Comparison of ENCODE assay signal across 7 mouse cellular contexts in the genomic region with DNA sequence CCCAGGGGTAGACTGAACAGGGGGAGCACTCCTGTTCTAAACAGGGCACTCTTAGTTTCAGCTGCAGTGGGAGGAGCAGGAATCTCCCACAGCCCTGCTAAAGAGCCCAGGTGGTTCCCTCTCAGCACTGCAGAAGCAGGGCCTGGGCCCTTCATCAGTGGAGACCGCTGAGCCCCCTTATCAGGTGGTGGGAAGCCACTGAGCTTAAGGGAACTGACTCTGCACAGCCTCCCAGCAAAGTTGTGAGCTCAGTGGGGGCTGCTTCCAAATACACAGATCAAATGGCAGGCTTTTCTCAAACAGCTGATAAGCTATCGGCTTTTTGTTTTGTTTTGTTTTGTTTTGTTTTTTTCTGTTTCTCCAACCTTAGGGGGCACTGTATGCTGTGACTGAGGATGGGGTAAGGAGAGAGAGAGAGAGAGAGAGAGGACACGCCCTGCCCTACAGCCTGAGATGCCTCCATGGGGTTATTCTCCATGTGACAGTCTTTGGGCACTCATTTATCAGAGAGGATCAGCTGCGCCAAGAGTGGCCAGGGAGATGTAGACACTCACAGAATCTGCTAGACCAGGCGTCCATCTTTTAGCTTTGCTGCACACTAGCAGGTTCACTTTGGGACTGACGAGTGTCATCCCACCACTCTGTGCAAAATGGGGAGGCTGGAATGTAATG.
DNase-seq lines count a peak whose midpoint lies in the region; ATAC-seq and TF ChIP-seq lines count a peak whose summit lies in the region.

No protein-coding gene starts in this region.

- peak overlapping the region; percentile 19 for H3K27ac ChIP-seq in liver, embryonic 14.5 days

- H3K4me2 ChIP-seq in liver, embryonic 14.5 days (ENCODE audit: low read depth), result peak overlapping the region; percentile 93

- H3K9ac ChIP-seq in liver, embryonic 14.5 days (replicated peaks), result 0 out of 2 replicates have a peak overlapping the region, but pooled peaks have one; percentile 10

- no peaks in the 10 kb centered on the region for H3K9me3 ChIP-seq in liver, embryonic 14.5 days (ENCODE audit: control insufficient read depth, low read length)

- DNase-seq in spleen, adult 12 weeks (ENCODE audit: low spot score), result peak; percentile 9
- DNase-seq in spleen, postnatal 14 days (ENCODE audit: low spot score in 2 of 2), result no peak
- DNase-seq in liver, embryonic 14.5 days (ENCODE audit: low read depth in 3 of 3, low spot score in 3 of 3), result peak in 1 of 3 experiments; percentile 18
- DNase-seq in thymus, postnatal 36 days, result peak; percentile 18 to 40
- DNase-seq in adipocyte (ENCODE audit: low spot score), result no peak
- DNase-seq in gastrocnemius, postnatal 4 days (ENCODE audit: low spot score in 2 of 2), result no peak

- ATAC-seq in erythroid progenitor cell, adult 5-6 weeks (replicated peaks; ENCODE audit: low FRiP score, poor library complexity, severe bottlenecking), result peak; percentile 36; the same call in 1 of the 2 replicates
- peak; percentile 52 for ATAC-seq in liver, embryonic 14.5 days (ENCODE audit: insufficient read depth)

- TF ChIP-seq EP300 in liver, embryonic 14.5 days (IDR thresholded peaks at IDR 0.05; ENCODE audit: low read depth), result no peak

- no peak for TF ChIP-seq CTCF in liver, embryonic 14.5 days (IDR thresholded peaks at IDR 0.05; ENCODE audit: low read depth)

- peaks cover 0 to 25% of the 10 kb centered on the region in 2 experiments for H3K4me1 ChIP-seq in liver, embryonic 14.5 days (replicated peaks; ENCODE audit: control insufficient read depth in 2 of 2, insufficient read depth in 2 of 2, low read length in 1 of 2)

- H3K36me3 ChIP-seq in liver, embryonic 14.5 days (replicated peaks; ENCODE audit: control insufficient read depth, insufficient read depth, low read depth), result no peaks in the 10 kb centered on the region

- H3K27me3 ChIP-seq in liver, embryonic 14.5 days (ENCODE audit: control insufficient read depth, insufficient read depth, low read length), result no peaks in the 10 kb centered on the region

- H3K4me3 ChIP-seq in liver, embryonic 14.5 days (ENCODE audit: insufficient read depth in 1 of 2, low read depth in 2 of 2, low read length in 2 of 2), result peak overlapping the region; percentile 50 to 61

- 14% methylated on average over 6 of the region's 6 CpGs for WGBS in liver, embryonic 14.5 days (ENCODE audit: insufficient replicate concordance)

Comparison
In these comparisons a context has a peak if more than half of its experiments do, and no peak if none do; other contexts are left out.
1. DNase-seq: peak in spleen, adult 12 weeks (single experiment) and thymus, postnatal 36 days (2 of 2); none in spleen, postnatal 14 days (0 of 2), adipocyte (single experiment) and gastrocnemius, postnatal 4 days (0 of 2).